Mouse (Mus musculus) hematopoietic stem cell, adult 5-6 weeks (primary cell): ENCODE measurements around the gene Unc119. TPM values are rescaled to one million over a fixed set of nuclear protein-coding genes. Genes with fewer than 3 reads are reported as not detected.
A peak's percentile ranks its signal among the peaks of the same experiment; 100 is the strongest.

Source experiments
- ATAC-seq, 2 experiments: fragments of 125-278 bp in 1 of 2; replicated peaks in 1 of 2; 2 replicates each; pipeline ENCODE4 v1.8.0; 2016 to 2017; ENCODE audit warnings: inconsistent platforms in 2 of 2, mild to moderate bottlenecking in 2 of 2, moderate number of reproducible peaks in 2 of 2, low read depth in 1 of 2, moderate TSS enrichment in 1 of 2; ENCODE audit not compliant: low FRiP score in 2 of 2, poor library complexity in 2 of 2, severe bottlenecking in 2 of 2, insufficient read depth in 1 of 2, low TSS enrichment in 1 of 2
- total RNA-seq: library from RNA; stranded (forward); fragments of 172-1452, 232-1000 nt; gene quantifications from 2 replicates; pipeline ENCODE4 v1.2.3, GENCODE M21; 2017

Gene Unc119
- total RNA-seq, 1 experiment from 2014 or later = 17.4 TPM

DNA sequence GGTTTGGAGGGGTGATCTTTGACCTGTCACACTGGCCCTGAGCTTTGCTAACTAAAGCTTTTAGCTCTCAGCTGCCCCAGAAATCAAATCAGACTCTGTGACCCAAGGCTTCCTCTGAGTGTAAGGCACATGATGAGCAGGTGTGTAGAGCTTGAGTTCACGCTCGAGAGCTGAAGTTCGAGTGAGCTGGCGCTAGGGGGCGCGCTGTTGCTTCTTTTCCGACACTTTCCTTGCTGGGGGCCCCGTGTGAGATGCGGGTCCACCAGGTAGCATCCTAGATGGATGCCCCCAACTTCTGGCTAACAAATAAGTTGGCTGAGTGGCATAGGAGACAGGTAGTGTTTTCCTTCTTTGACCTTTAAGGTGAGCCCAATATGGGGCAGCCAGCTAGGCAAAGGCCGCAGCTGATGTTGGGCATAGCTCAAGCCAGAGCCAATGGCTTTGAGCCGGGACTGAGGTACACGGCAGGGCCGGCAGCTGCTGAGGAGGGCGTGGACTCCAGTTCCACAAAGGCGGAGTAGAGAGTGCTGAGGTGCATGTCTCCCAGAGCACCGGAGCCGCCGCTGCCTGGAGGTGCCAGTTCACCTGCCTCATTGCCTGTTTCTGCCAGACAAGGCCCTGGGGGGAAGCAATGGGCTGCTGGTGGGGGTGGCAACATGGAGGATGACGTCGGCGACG, 15.2 kb downstream of the Unc119 start:
- ATAC-seq = no peak; a peak in 1 of 4 replicates

DNA sequence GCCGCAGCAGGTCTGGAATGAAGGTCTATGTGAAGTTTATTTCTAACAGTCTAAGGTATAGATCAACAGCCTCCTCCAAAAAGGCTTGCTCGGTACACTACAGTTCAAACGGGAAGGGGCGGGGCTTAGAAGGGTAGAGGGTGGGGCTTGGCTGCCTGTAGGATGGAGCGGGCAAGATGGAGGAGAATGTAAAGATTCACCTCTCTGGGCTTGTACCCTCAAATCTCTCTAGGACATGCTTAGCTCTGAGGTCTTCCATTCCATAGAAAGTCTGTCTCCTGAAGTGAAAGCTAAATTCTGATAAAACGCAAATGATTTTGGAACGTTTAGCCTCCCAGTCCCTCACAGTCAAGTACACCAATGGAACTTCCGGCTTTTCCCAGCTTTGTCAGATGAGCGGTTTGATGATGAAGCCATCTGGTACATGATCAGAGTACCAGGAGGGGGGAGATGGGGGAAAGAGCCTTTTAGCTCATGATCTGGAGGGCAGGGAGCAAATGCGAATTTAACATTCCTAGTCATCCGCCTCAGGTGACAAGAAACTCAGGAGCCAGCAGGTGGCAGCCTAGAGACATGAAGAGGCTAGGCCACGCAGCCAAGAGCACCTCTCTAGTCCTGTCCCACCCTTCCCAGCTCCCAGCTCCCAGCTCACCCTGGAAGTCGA, 17.0 kb downstream of the Unc119 start:
- ATAC-seq = peak; percentile 74 to 86

GRCm38 (mm10) chr11:78360789-78361131, 17.5 kb downstream of the Unc119 start:
- ATAC-seq = peak in 1 of 2 experiments; percentile 14; a peak in 1 of 4 replicates

- no peak for ATAC-seq
Measured at GRCm38 (mm10) chr11:78363309-78364007, 20.2 kb downstream of the Unc119 start.

GRCm38 (mm10) chr11:78364103-78364502, 20.8 kb downstream of the Unc119 start:
- no peak for ATAC-seq

GRCm38 (mm10) chr11:78367456-78368225, 24.4 kb downstream of the Unc119 start:
- ATAC-seq = no peak

- no peak for ATAC-seq
Measured at GRCm38 (mm10) chr11:78370389-78370788, 27.1 kb downstream of the Unc119 start.

DNA sequence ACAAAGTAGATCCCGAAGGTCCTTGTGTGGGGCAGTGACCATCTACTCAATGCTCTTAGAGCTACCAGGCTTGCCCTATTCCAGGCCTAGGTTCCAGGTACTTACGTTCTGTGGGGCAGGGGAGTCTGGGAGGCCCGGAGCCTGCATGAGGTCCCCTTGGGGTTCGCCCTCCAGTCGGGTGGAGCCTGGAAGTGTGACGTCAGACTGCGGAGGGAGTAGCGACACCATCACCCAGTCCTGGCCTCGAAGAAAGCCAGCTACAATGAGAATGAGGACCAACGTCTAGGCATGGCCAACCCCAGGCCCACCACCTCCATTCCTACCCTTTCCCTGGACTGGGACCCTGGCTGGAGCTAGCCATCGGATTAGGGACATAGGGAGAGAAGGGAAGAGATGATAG, 28.4 kb downstream of the Unc119 start:
- no peak for ATAC-seq

GRCm38 (mm10) chr11:78372166-78372565, 28.9 kb downstream of the Unc119 start:
- no peak for ATAC-seq

DNA sequence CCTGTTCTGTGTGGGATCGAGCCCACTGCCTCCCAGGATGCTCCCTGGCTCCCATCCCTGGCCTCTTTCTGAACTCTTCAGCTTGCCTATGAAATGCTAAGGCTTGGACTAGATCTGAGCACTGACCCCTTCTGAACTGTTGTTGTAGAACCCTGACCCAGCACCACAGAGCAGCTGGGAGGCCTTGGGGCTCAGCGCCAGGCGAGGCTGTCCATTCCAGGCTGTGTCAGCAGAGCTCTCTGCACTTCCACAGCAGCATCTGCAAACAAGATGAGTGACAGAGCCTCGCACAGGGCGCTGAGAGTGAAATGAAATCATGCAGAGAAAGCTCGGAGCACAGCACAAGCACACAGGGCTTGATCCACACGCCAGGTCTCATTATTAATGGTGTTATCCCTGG, 29.3 kb downstream of the Unc119 start:
- ATAC-seq = no peak

DNA sequence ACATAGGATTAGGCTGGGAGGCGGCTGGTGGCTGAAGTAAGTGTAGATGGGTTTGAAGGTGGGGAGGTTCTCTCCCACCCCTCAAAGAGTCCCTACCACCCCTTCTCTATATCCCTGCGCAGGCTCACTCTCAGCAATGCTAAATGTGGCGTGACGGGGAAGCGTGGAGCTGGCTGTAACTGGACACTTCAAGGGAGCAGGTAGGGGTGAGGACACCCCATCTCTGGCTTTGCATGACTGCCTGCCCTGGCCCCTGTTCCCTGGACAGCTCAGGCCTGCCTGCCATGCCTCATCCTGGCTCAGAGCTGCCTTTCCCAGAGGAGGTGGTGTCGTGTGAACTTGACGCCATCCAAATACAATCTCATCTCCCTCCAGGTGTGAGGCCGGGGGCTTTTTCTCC, 30.9 kb downstream of the Unc119 start:
- no peak for ATAC-seq

DNA sequence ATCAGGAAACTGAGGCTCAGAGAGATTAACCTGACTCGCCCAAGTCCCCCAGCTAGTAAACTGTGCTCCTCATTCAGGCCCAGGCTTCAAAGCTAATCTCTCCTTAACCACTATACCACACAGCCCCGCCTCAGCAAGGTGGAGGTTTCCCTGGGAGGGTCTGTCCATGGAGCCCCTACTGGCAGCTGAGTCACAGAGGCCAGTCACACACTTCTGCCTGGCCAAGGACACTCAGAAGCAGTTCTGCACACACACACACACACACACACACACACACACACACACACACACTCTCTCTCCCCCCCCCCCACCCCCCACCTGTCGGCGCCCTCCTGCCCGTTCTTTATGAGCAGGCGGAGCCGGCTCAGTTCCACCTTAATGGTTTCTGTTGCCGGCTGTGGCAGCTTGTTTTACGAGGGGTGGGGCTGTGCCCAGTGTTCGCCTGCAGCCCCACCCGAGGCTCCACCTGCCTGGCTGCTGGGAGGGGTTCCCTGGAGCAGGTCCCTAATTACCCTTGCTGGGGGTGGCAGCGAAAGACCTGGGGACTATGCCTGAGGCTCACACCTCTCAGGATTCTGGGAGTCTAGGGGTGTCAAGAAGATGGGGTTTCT, 34.4 kb downstream of the Unc119 start:
- 0 out of 4 replicates have a peak, but pooled peaks of 1 of the 2 experiments have one; percentile 12 for ATAC-seq

- no peak for ATAC-seq
Measured at GRCm38 (mm10) chr11:78380351-78380750, 37.1 kb downstream of the Unc119 start.

DNA sequence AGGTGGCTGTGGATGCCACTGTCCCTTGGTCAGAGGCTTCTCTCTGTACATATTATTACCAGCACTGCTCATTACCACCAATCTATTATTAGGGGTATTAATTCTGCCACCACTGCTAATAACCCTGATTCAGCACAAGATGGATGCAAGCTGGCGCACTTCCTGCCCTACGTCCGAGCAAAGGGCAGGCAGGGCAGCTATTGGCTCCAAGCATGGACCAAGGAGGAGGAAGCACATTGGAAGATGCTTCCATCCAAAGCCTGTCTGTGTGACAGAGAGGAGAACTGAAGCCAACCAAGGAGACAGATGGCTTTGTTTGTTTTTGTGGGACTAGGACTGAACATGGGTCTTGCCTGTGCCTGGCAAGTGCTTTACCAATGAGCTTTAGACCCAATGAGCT, 37.7 kb downstream of the Unc119 start:
- ATAC-seq = no peak

- no peak for ATAC-seq
Measured at GRCm38 (mm10) chr11:78382286-78382685, 39.0 kb downstream of the Unc119 start.

- ATAC-seq = no peak
Measured at GRCm38 (mm10) chr11:78382701-78383100, 39.4 kb downstream of the Unc119 start.

DNA sequence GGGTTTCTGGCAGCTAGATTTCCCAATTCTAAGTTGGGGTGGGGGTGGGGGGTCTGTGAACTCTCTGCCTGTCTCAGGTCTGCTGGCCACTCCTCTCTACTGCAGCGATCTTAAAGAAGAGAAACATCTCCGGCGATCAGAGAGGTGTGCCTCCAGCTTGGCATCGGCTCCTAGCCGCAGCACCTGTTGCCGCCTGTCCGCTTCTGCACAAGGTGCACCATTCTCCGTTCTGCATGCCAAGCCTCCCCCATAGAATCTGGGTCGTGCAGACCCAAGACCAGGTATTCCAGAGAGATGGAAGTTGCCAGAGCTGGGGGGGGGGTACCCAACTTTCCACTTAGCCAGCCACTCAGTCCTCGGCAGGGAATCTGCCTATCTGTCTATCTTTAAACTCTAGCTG, 42.5 kb downstream of the Unc119 start:
- no peak for ATAC-seq
